Mouse (Mus musculus): ENCODE results near the gene Htr3a. TPM values are rescaled to one million over a fixed set of nuclear protein-coding genes. Genes with fewer than 3 reads are reported as not detected.

The Htr3a gene
- polyA plus RNA-seq, 1 experiment, result not detected

GRCm38 (mm10) chr9:48865235-48865634 lies 45.7 kb downstream of the Htr3a start:
- no peak overlapping the region for H3K4me2 ChIP-seq (ENCODE audit: low read depth)
- H3ac ChIP-seq (ENCODE audit: control insufficient read depth, insufficient read length), result no peak overlapping the region
- no peaks in the 10 kb centered on the region for H3K79me2 ChIP-seq (ENCODE audit: control insufficient read depth, insufficient read depth)
- TF ChIP-seq MYOG (IDR thresholded peaks at IDR 0.05; ENCODE audit: control insufficient read depth in 1 of 3, insufficient read depth in 1 of 3, insufficient read length in 2 of 3, low read depth in 2 of 3), result no peak
- no peak for TF ChIP-seq CEBPB (IDR thresholded peaks at IDR 0.05; ENCODE audit: insufficient read depth, poor library complexity, severe bottlenecking)
- TF ChIP-seq SRF (IDR thresholded peaks at IDR 0.05; ENCODE audit: control insufficient read depth, insufficient read length, low read depth), result no peak
- TF ChIP-seq TCF3 (IDR thresholded peaks at IDR 0.05; ENCODE audit: insufficient read length, low read depth), result no peak
- TF ChIP-seq E2F4 (IDR thresholded peaks at IDR 0.05; ENCODE audit: insufficient read depth), result no peak
- TF ChIP-seq MYOD1 (IDR thresholded peaks at IDR 0.05; ENCODE audit: control insufficient read depth in 1 of 3, insufficient read length in 2 of 3, low read depth in 2 of 3), result no peak
- no peaks in the 10 kb centered on the region for H3K36me3 ChIP-seq (ENCODE audit: control insufficient read depth, insufficient read depth)
- H3K27me3 ChIP-seq (ENCODE audit: control insufficient read depth, insufficient read depth, insufficient read length), result peaks cover 4% of the 10 kb centered on the region
- no peak overlapping the region for H3K4me3 ChIP-seq

DNA sequence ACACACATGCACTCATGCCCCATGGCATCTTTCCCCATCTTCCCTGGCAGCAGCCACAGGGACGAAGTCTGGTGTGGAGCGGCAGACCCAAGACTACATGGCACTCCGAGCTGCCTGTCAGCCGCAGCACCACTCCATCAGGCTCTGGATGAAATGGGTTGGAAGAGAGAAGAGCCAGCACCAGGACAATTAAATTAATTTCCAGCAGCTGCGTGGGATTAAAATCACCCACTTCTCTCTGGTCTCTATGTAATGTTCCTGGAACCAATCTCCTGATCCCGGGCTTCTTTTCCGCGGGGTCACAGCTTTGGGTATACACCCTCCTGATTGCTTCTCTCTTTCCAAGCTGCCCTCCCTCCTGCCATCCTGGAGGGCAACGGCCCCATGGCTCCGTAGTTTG lies 49.4 kb downstream of the Htr3a start:
- no peaks in the 10 kb centered on the region for H3K27me3 ChIP-seq (ENCODE audit: control insufficient read depth, insufficient read depth, insufficient read length)
- no peak overlapping the region for H3K4me2 ChIP-seq (ENCODE audit: low read depth)
- no peaks in the 10 kb centered on the region for H3K36me3 ChIP-seq (ENCODE audit: control insufficient read depth, insufficient read depth)
- H3K4me3 ChIP-seq, result no peak overlapping the region
- no peak overlapping the region for H3ac ChIP-seq (ENCODE audit: control insufficient read depth, insufficient read length)
- H3K79me2 ChIP-seq (ENCODE audit: control insufficient read depth, insufficient read depth), result no peaks in the 10 kb centered on the region
- no peak for TF ChIP-seq MYOG (IDR thresholded peaks at IDR 0.05; ENCODE audit: control insufficient read depth in 1 of 3, insufficient read depth in 1 of 3, insufficient read length in 2 of 3, low read depth in 2 of 3)
- TF ChIP-seq E2F4 (IDR thresholded peaks at IDR 0.05; ENCODE audit: insufficient read depth), result no peak
- no peak for TF ChIP-seq MAX (IDR thresholded peaks at IDR 0.05; ENCODE audit: low read depth)
- no peak for TF ChIP-seq POLR2AphosphoS2 (IDR thresholded peaks at IDR 0.05; ENCODE audit: insufficient read length, low read depth)
- no peak for TF ChIP-seq CEBPB (IDR thresholded peaks at IDR 0.05; ENCODE audit: insufficient read depth, poor library complexity, severe bottlenecking)
- TF ChIP-seq TCF12 (IDR thresholded peaks at IDR 0.05; ENCODE audit: insufficient read depth, poor library complexity, severe bottlenecking), result no peak
- TF ChIP-seq TCF3 (IDR thresholded peaks at IDR 0.05; ENCODE audit: insufficient read length, low read depth), result no peak
- no peak for TF ChIP-seq SRF (IDR thresholded peaks at IDR 0.05; ENCODE audit: control insufficient read depth, insufficient read length, low read depth)
- TF ChIP-seq POLR2A (IDR thresholded peaks at IDR 0.05; ENCODE audit: insufficient read length, low read depth), result no peak
- TF ChIP-seq USF1 (IDR thresholded peaks at IDR 0.05; ENCODE audit: low read depth), result no peak

GRCm38 (mm10) chr9:48860526-48860845 lies 50.4 kb downstream of the Htr3a start:
- TF ChIP-seq MYOD1 (IDR thresholded peaks at IDR 0.05; ENCODE audit: control insufficient read depth in 1 of 3, insufficient read length in 2 of 3, low read depth in 2 of 3), result peak in 1 of 3 experiments; percentile 49
- TF ChIP-seq MAX (IDR thresholded peaks at IDR 0.05; ENCODE audit: low read depth), result no peak
- H3K36me3 ChIP-seq (ENCODE audit: control insufficient read depth, insufficient read depth), result no peaks in the 10 kb centered on the region
- H3K4me2 ChIP-seq (ENCODE audit: low read depth), result no peak overlapping the region
- no peak overlapping the region for H3K4me3 ChIP-seq
- H3K27me3 ChIP-seq (ENCODE audit: control insufficient read depth, insufficient read depth, insufficient read length), result no peaks in the 10 kb centered on the region
- H3ac ChIP-seq (ENCODE audit: control insufficient read depth, insufficient read length), result no peak overlapping the region
- no peaks in the 10 kb centered on the region for H3K79me2 ChIP-seq (ENCODE audit: control insufficient read depth, insufficient read depth)

- Histone ChIP-seq H3K4me3 (no peak overlapping the region), H3ac (ENCODE audit: control insufficient read depth, insufficient read length) (no peak overlapping the region), H3K79me2 (ENCODE audit: control insufficient read depth, insufficient read depth) (no peaks in the 10 kb centered on the region), H3K4me2 (ENCODE audit: low read depth) (no peak overlapping the region), H3K36me3 (ENCODE audit: control insufficient read depth, insufficient read depth) (no peaks in the 10 kb centered on the region), H3K27me3 (ENCODE audit: control insufficient read depth, insufficient read depth, insufficient read length) (no peaks in the 10 kb centered on the region)
- TF ChIP-seq MYOG (IDR thresholded peaks at IDR 0.05; ENCODE audit: control insufficient read depth in 1 of 3, insufficient read depth in 1 of 3, insufficient read length in 2 of 3, low read depth in 2 of 3), result no peak
- TF ChIP-seq MYOD1 (IDR thresholded peaks at IDR 0.05; ENCODE audit: control insufficient read depth in 1 of 3, insufficient read length in 2 of 3, low read depth in 2 of 3), result no peak
- TF ChIP-seq SRF (IDR thresholded peaks at IDR 0.05; ENCODE audit: control insufficient read depth, insufficient read length, low read depth), result no peak
- TF ChIP-seq E2F4 (IDR thresholded peaks at IDR 0.05; ENCODE audit: insufficient read depth), result no peak
- TF ChIP-seq REST (IDR thresholded peaks at IDR 0.05; ENCODE audit: insufficient read depth, insufficient read length), result no peak
- no peak for TF ChIP-seq TCF3 (IDR thresholded peaks at IDR 0.05; ENCODE audit: insufficient read length, low read depth)
- no peak for TF ChIP-seq USF1 (IDR thresholded peaks at IDR 0.05; ENCODE audit: low read depth)
- TF ChIP-seq TCF12 (IDR thresholded peaks at IDR 0.05; ENCODE audit: insufficient read depth, poor library complexity, severe bottlenecking), result no peak
- TF ChIP-seq POLR2AphosphoS2 (IDR thresholded peaks at IDR 0.05; ENCODE audit: insufficient read length, low read depth), result no peak
- TF ChIP-seq POLR2A (IDR thresholded peaks at IDR 0.05; ENCODE audit: insufficient read length, low read depth), result no peak
- TF ChIP-seq CEBPB (IDR thresholded peaks at IDR 0.05; ENCODE audit: insufficient read depth, poor library complexity, severe bottlenecking), result no peak
Measured at GRCm38 (mm10) chr9:48859828-48860525, 50.9 kb downstream of the Htr3a start.

- TF ChIP-seq E2F4 (IDR thresholded peaks at IDR 0.05; ENCODE audit: insufficient read depth), result no peak
- no peaks in the 10 kb centered on the region for H3K79me2 ChIP-seq (ENCODE audit: control insufficient read depth, insufficient read depth)
- no peaks in the 10 kb centered on the region for H3K36me3 ChIP-seq (ENCODE audit: control insufficient read depth, insufficient read depth)
- no peaks in the 10 kb centered on the region for H3K27me3 ChIP-seq (ENCODE audit: control insufficient read depth, insufficient read depth, insufficient read length)
- no peak overlapping the region for H3ac ChIP-seq (ENCODE audit: control insufficient read depth, insufficient read length)
- H3K4me3 ChIP-seq, result no peak overlapping the region
- no peak overlapping the region for H3K4me2 ChIP-seq (ENCODE audit: low read depth)
Measured at GRCm38 (mm10) chr9:48857944-48858343, 53.0 kb downstream of the Htr3a start.

Data from myocyte (in vitro differentiated cells).